Mouse (Mus musculus): Measurements from ENCODE around the gene Spag6.

- TF ChIP-seq EP300 (IDR thresholded peaks at IDR 0.05; ENCODE audit: low read depth) (no peak), CTCF (IDR thresholded peaks at IDR 0.05; ENCODE audit: low read depth) (no peak)
These were observed 19.2 kb downstream of the Spag6 start for GRCm38 (mm10) chr2:18713071-18713470.

All from liver, embryonic 14.5 days (tissue).